Mouse (Mus musculus) MEL (cell line): ENCODE measurements at regions not wholly inside any gene's neighbourhood (a gene's known extent, or its start where the extent isn't known, plus 50 kb on each side); places are given as distances from the start of the nearest gene placed in this dataset.

Source experiments
- DNase-seq: peaks from one replicate; pipeline ENCODE4 v3.0.0; 2011; ENCODE audit warnings: low read depth, low spot score
- H3K27ac ChIP-seq: 2 replicates; pipeline ENCODE4 v1.5.1; 2012; ENCODE audit warnings: low read depth, mild to moderate bottlenecking, control low read depth, low read length, moderate library complexity; ENCODE audit not compliant: control insufficient read depth
- H3K27me3 ChIP-seq, 2 experiments: fragments of 150-350 bp in 1 of 2; sonication (generic) in 1 of 2; 2 replicates each; pipeline ENCODE4 v1.6.1; 2012; ENCODE audit warnings: low read length in 2 of 2, mild to moderate bottlenecking in 2 of 2, improper control_type of control experiment in 1 of 2, moderate library complexity in 1 of 2; ENCODE audit not compliant: insufficient read depth in 2 of 2, control insufficient read depth in 1 of 2
- H3K36me3 ChIP-seq, 2 experiments: 2 replicates each; pipeline ENCODE4 v1.6.1; 2012 to 2014; ENCODE audit warnings: low read length in 2 of 2, improper control_type of control experiment in 1 of 2, inconsistent platforms in 1 of 2, mild to moderate bottlenecking in 1 of 2; ENCODE audit not compliant: insufficient read depth in 2 of 2, control insufficient read depth in 1 of 2
- H3K4me1 ChIP-seq, 2 experiments: fragments of 150-350 bp in 1 of 2; sonication (generic) in 1 of 2; 2 replicates each; pipeline ENCODE4 v1.6.1; 2012; ENCODE audit warnings: low read length in 2 of 2, improper control_type of control experiment in 1 of 2, mild to moderate bottlenecking in 1 of 2; ENCODE audit not compliant: insufficient read depth in 2 of 2, control insufficient read depth in 1 of 2
- H3K4me3 ChIP-seq, 2 experiments: fragments of 150-350 bp in 1 of 2; sonication (generic) in 1 of 2; 2 replicates each; pipeline ENCODE4 v1.5.1; 2012; ENCODE audit warnings: low read depth in 2 of 2, low read length in 2 of 2, mild to moderate bottlenecking in 2 of 2, moderate library complexity in 2 of 2, control low read depth in 1 of 2, improper control_type of control experiment in 1 of 2; ENCODE audit not compliant: control insufficient read depth in 1 of 2, insufficient read depth in 1 of 2
- H3K79me2 ChIP-seq: 2 replicates; pipeline ENCODE4 v1.6.1; 2012; ENCODE audit warnings: mild to moderate bottlenecking, low read length, moderate library complexity; ENCODE audit not compliant: control insufficient read depth, poor library complexity, insufficient read depth
- H3K9ac ChIP-seq: 2 replicates; pipeline ENCODE4 v1.6.1; 2012; ENCODE audit warnings: low read depth, mild to moderate bottlenecking, control low read depth, low read length, moderate library complexity; ENCODE audit not compliant: control insufficient read depth, poor library complexity, severe bottlenecking
- H3K9me3 ChIP-seq: fragments of 150-350 bp; sonication (generic); replicated peaks from 2 replicates; pipeline ENCODE4 v1.6.1; 2012; ENCODE audit warnings: mild to moderate bottlenecking, low read length, improper control_type of control experiment, moderate library complexity; ENCODE audit not compliant: insufficient read depth
- BHLHE40 ChIP-seq: IDR thresholded peaks from 2 replicates; pipeline ENCODE4 v1.6.1; 2012; ENCODE audit warnings: low read depth, mild to moderate bottlenecking, inconsistent platforms, low read length, improper control_type of control experiment, borderline replicate concordance
- CHD1 ChIP-seq: IDR thresholded peaks from 2 replicates; pipeline ENCODE4 v1.6.1; 2012; ENCODE audit warnings: low read depth, mild to moderate bottlenecking, inconsistent platforms, low read length, improper control_type of control experiment
- CTCF ChIP-seq, 3 experiments: IDR thresholded peaks in 2 of 3; conservative IDR thresholded peaks in 1 of 3; 2 replicates each; pipeline ENCODE4 v1.5.1; 2011 to 2012; ENCODE audit warnings: low read length in 3 of 3, low read depth in 2 of 3, mild to moderate bottlenecking in 2 of 3, improper control_type of control experiment in 1 of 3, inconsistent platforms in 1 of 3, mixed read lengths in 1 of 3, moderate library complexity in 1 of 3; ENCODE audit not compliant: control insufficient read depth in 1 of 3, insufficient read depth in 1 of 3, poor library complexity in 1 of 3, severe bottlenecking in 1 of 3
- EP300 ChIP-seq, 2 experiments: IDR thresholded peaks; 2 replicates each; pipeline ENCODE4 v1.6.1; 2011; ENCODE audit warnings: improper control_type of control experiment in 2 of 2, low read length in 2 of 2, low read depth in 1 of 2, mild to moderate bottlenecking in 1 of 2
- ETS1 ChIP-seq: IDR thresholded peaks from 2 replicates; pipeline ENCODE4 v1.6.1; 2012; ENCODE audit warnings: low read depth, mild to moderate bottlenecking, inconsistent platforms, low read length, improper control_type of control experiment, moderate library complexity
- GATA1 ChIP-seq: IDR thresholded peaks from 2 replicates; pipeline ENCODE4 v1.6.1; 2011; ENCODE audit warnings: low read depth, low read length, improper control_type of control experiment
- HCFC1 ChIP-seq: IDR thresholded peaks from 2 replicates; pipeline ENCODE4 v1.6.1; 2012; ENCODE audit warnings: low read depth, mild to moderate bottlenecking, inconsistent platforms, low read length, improper control_type of control experiment, moderate library complexity
- KAT2A ChIP-seq: conservative IDR thresholded peaks from 2 replicates; pipeline ENCODE4 v1.6.1; 2012; ENCODE audit warnings: low read depth, low read length, improper control_type of control experiment, inconsistent platforms
- MAFK ChIP-seq: IDR thresholded peaks from 2 replicates; pipeline ENCODE4 v1.6.1; 2011; ENCODE audit warnings: low read depth, mild to moderate bottlenecking, low read length, improper control_type of control experiment, borderline replicate concordance
- MAZ ChIP-seq: IDR thresholded peaks from 2 replicates; pipeline ENCODE4 v1.6.1; 2012; ENCODE audit warnings: low read depth, mild to moderate bottlenecking, inconsistent platforms, low read length, improper control_type of control experiment
- MXI1 ChIP-seq: IDR thresholded peaks from 2 replicates; pipeline ENCODE4 v1.6.1; 2011; ENCODE audit warnings: mild to moderate bottlenecking, low read depth, low read length, improper control_type of control experiment
- MYB ChIP-seq: IDR thresholded peaks from 2 replicates; pipeline ENCODE4 v1.6.1; 2011; ENCODE audit warnings: mild to moderate bottlenecking, low read depth, low read length, improper control_type of control experiment
- NELFE ChIP-seq: IDR thresholded peaks from 2 replicates; pipeline ENCODE4 v1.6.1; 2011; ENCODE audit warnings: low read depth, low read length, improper control_type of control experiment
- RAD21 ChIP-seq: IDR thresholded peaks from 2 replicates; pipeline ENCODE4 v1.6.1; 2011; ENCODE audit warnings: mild to moderate bottlenecking, low read depth, low read length, improper control_type of control experiment
- SIN3A ChIP-seq: IDR thresholded peaks from 2 replicates; pipeline ENCODE4 v1.6.1; 2012; ENCODE audit warnings: low read length, improper control_type of control experiment, inconsistent platforms
- TAL1 ChIP-seq: IDR thresholded peaks from 2 replicates; pipeline ENCODE4 v1.6.1; 2012; ENCODE audit warnings: mild to moderate bottlenecking, inconsistent platforms, low read length, moderate library complexity, mixed read lengths
- TBP ChIP-seq: IDR thresholded peaks from 2 replicates; pipeline ENCODE4 v1.8.0; 2011; ENCODE audit warnings: low read depth, low read length, improper control_type of control experiment
- TCF12 ChIP-seq: IDR thresholded peaks from 2 replicates; pipeline ENCODE4 v1.6.1; 2014; ENCODE audit warnings: low read depth, mild to moderate bottlenecking, inconsistent platforms, low read length, improper control_type of control experiment, moderate library complexity
- UBTF ChIP-seq: IDR thresholded peaks from 2 replicates; pipeline ENCODE4 v1.6.1; 2012; ENCODE audit warnings: low read depth, mild to moderate bottlenecking, inconsistent platforms, low read length, improper control_type of control experiment, moderate library complexity, borderline replicate concordance; ENCODE audit not compliant: insufficient read depth
- ZNF384 ChIP-seq: IDR thresholded peaks from 2 replicates; pipeline ENCODE4 v1.6.1; 2012; ENCODE audit warnings: low read depth, mild to moderate bottlenecking, inconsistent platforms, low read length, improper control_type of control experiment

- H3K36me3 ChIP-seq: no peaks in the 10 kb centered on the region
- TF ChIP-seq NELFE (no peak), TBP (no peak), MXI1 (no peak), MAFK (no peak), KAT2A (no peak), HCFC1 (no peak), TCF12 (no peak), ZNF384 (no peak), CTCF (IDR thresholded peaks at IDR 0.05 in 2 of 3, conservative IDR thresholded peaks at IDR 0.05 in 1 of 3; ENCODE audit: control insufficient read depth in 1 of 3, insufficient read depth in 1 of 3, low read depth in 2 of 3, low read length in 3 of 3, poor library complexity in 1 of 3, severe bottlenecking in 1 of 3) (no peak), SIN3A (no peak), TAL1 (no peak), RAD21 (no peak), EP300 (IDR thresholded peaks at IDR 0.05; ENCODE audit: low read depth in 1 of 2, low read length in 2 of 2) (no peak), MAZ (no peak)
- TF ChIP-seq, all 39 proteins: peak for 0
- Histone ChIP-seq H3K9me3 (no peaks in the 10 kb centered on the region), H3K4me3 (no peak overlapping the region), H3K9ac (no peak overlapping the region), H3K27ac (no peak overlapping the region), H3K4me1 (no peaks in the 10 kb centered on the region), H3K79me2 (no peaks in the 10 kb centered on the region), H3K27me3 (no peaks in the 10 kb centered on the region; a peak in 1 of 4 replicates)
- no peak for DNase-seq
Observed at GRCm38 (mm10) chr14:67619571-67619970, 1610.6 kb upstream of the Gulo start.

- Histone ChIP-seq H3K4me1 (no peaks in the 10 kb centered on the region), H3K79me2 (no peaks in the 10 kb centered on the region), H3K27me3 (no peaks in the 10 kb centered on the region), H3K9me3 (no peaks in the 10 kb centered on the region), H3K4me3 (no peak overlapping the region), H3K36me3 (no peaks in the 10 kb centered on the region), H3K9ac (no peak overlapping the region), H3K27ac (no peak overlapping the region)
- TF ChIP-seq GATA1 (no peak), UBTF (no peak), CHD1 (no peak), TAL1 (no peak), ETS1 (no peak), ZNF384 (no peak), MYB (no peak), NELFE (no peak), BHLHE40 (no peak)
- no peak for DNase-seq
Observed at GRCm38 (mm10) chr14:67614369-67614768, 1605.4 kb upstream of the Gulo start.
